ENCODE assay signal across 19 mouse cellular contexts in the genomic region with DNA sequence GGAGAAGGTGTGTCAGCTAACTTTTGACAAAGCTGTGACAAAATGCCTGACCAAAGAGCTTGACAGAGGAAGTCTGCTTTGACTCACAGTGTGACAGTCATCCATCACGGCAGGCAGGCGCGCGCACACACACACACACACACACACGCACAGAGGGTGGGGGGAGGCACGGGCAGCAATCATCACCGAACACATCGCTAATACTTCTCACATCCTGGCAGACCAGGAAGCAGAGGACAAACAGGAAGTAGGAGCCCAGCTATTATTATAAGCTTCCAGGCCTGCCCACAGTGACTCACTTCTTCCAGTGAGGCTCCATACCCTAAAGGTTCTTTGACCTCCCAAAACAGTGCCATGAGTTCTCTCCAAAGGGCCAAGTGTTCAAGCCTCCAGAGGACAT. TPM values are rescaled to one million over a fixed set of nuclear protein-coding genes. Genes with fewer than 3 reads are reported as not detected.
DNase-seq lines count a peak whose midpoint lies in the region; ATAC-seq and TF ChIP-seq lines count a peak whose summit lies in the region.
"Had no signal": no experiment of that assay in that cellular context is flagged by ENCODE, and none has a peak within 500 bp of the region (broad histone marks: within the 10 kb centered on the region; RNA-seq: fewer than 3 reads in every experiment).

No protein-coding gene starts in this region.

- H3K27ac ChIP-seq in heart, postnatal 0 days (ENCODE audit: low read depth) = no peak overlapping the region
- no peak overlapping the region for H3K27ac ChIP-seq in kidney, adult 2 months (ENCODE audit: insufficient read depth, low read depth, low read length)
- H3K27ac ChIP-seq in layer of hippocampus, adult 2 months = no peak overlapping the region
- H3K27ac ChIP-seq: forebrain, embryonic 12.5 days; liver, embryonic 15.5 days; midbrain, embryonic 12.5 days had no signal

- TF ChIP-seq CTCF in heart, postnatal 0 days (IDR thresholded peaks at IDR 0.05; ENCODE audit: low read depth) = no peak
- no peak for TF ChIP-seq CTCF in kidney, adult 2 months (conservative IDR thresholded peaks at IDR 0.05; ENCODE audit: insufficient read depth, insufficient read length, low read depth, low read length)
- TF ChIP-seq CTCF in layer of hippocampus, adult 2 months (conservative IDR thresholded peaks at IDR 0.05) = no peak

- no peak for ATAC-seq in heart, postnatal 0 days (ENCODE audit: insufficient read depth, low read depth)
- ATAC-seq: hindbrain, embryonic 16.5 days had no signal

- no peak overlapping the region for H3K9ac ChIP-seq in heart, postnatal 0 days (replicated peaks; ENCODE audit: low read depth, low read length)
- H3K9ac ChIP-seq: forebrain, embryonic 12.5 days; heart, embryonic 12.5 days; liver, embryonic 15.5 days; midbrain, embryonic 12.5 days had no signal

- no peaks in the 10 kb centered on the region for H3K27me3 ChIP-seq in heart, postnatal 0 days (ENCODE audit: control insufficient read depth, insufficient read depth, low read length)
- peaks cover 3% of the 10 kb centered on the region for H3K27me3 ChIP-seq in megakaryocyte, embryonic 14.5 days (replicated peaks)
- no peaks in the 10 kb centered on the region for H3K27me3 ChIP-seq in kidney, adult 2 months (replicated peaks; ENCODE audit: control insufficient read depth, insufficient read depth, low read length)
- H3K27me3 ChIP-seq: forebrain, embryonic 12.5 days; heart, embryonic 12.5 days; liver, embryonic 15.5 days; midbrain, embryonic 12.5 days had no signal

- H3K9me3 ChIP-seq in heart, postnatal 0 days (replicated peaks; ENCODE audit: control insufficient read depth, low read length) = no peaks in the 10 kb centered on the region
- peaks cover 18% of the 10 kb centered on the region for H3K9me3 ChIP-seq in megakaryocyte, embryonic 14.5 days
- H3K9me3 ChIP-seq: forebrain, embryonic 12.5 days; heart, embryonic 12.5 days; liver, embryonic 15.5 days had no signal

- no peak overlapping the region for H3K4me3 ChIP-seq in heart, postnatal 0 days (ENCODE audit: low read depth, low read length)
- peak overlapping the region; percentile 50 for H3K4me3 ChIP-seq in megakaryocyte, embryonic 14.5 days (replicated peaks)
- H3K4me3 ChIP-seq in kidney, adult 2 months (ENCODE audit: insufficient read depth, low read depth, low read length) = no peak overlapping the region
- H3K4me3 ChIP-seq in layer of hippocampus, adult 2 months = no peak overlapping the region
- H3K4me3 ChIP-seq: forebrain, embryonic 12.5 days; heart, embryonic 12.5 days; liver, embryonic 15.5 days; midbrain, embryonic 12.5 days had no signal

- no peak for TF ChIP-seq POLR2A in kidney, adult 2 months (IDR thresholded peaks at IDR 0.05; ENCODE audit: low read depth, low read length)

- WGBS in heart, postnatal 0 days = 71% methylated on average over 8 of the region's 8 CpGs
- WGBS in kidney, adult 2 months = 80% methylated on average over 8 of the region's 8 CpGs

- 0 out of 2 replicates have a peak, but pooled peaks cover under 1% of the 10 kb centered on the region for H3K4me1 ChIP-seq in heart, postnatal 0 days (ENCODE audit: control insufficient read depth, insufficient read depth)
- peaks cover 18% of the 10 kb centered on the region for H3K4me1 ChIP-seq in megakaryocyte, embryonic 14.5 days
- peaks cover 7% of the 10 kb centered on the region; the same call in 1 of the 2 replicates for H3K4me1 ChIP-seq in kidney, adult 2 months (ENCODE audit: control insufficient read depth, insufficient read depth, low read length)
- H3K4me1 ChIP-seq: liver, embryonic 15.5 days had no signal

- DNase-seq in heart, postnatal 0 days (ENCODE audit: low spot score) = peak; percentile 43
- DNase-seq in heart, adult 9 months (ENCODE audit: low spot score in 2 of 2) = no peak
- DNase-seq in CD4-positive, CD25-positive, alpha-beta regulatory T cell, adult 2 months (ENCODE audit: low read depth, low spot score) = peak; percentile 12
- peak; percentile 43 for DNase-seq in induced T-regulatory cell, adult 2 months (ENCODE audit: low read depth)
- no peak for DNase-seq in kidney, adult 2 months
- no peak for DNase-seq in layer of hippocampus, adult 2 months (ENCODE audit: low spot score in 2 of 2)
- DNase-seq in cerebellum, adult 11 months = no peak
- DNase-seq: B cell, adult 2 months; cerebellum, adult 11-12 months; cerebellum, postnatal 25 days; heart, postnatal 36 days; right cerebral cortex, postnatal 14 days; thymus, postnatal 4 days had no signal

- no peak overlapping the region for H3K4me2 ChIP-seq in heart, postnatal 0 days (ENCODE audit: low read depth, low read length)
- H3K4me2 ChIP-seq: forebrain, embryonic 12.5 days; heart, embryonic 12.5 days; liver, embryonic 15.5 days; midbrain, embryonic 12.5 days had no signal

- TF ChIP-seq EP300 in heart, postnatal 0 days (IDR thresholded peaks at IDR 0.05; ENCODE audit: low read depth) = no peak

- no peaks in the 10 kb centered on the region for H3K36me3 ChIP-seq in heart, postnatal 0 days (replicated peaks; ENCODE audit: control insufficient read depth, insufficient read depth, low read length)
- no peaks in the 10 kb centered on the region for H3K36me3 ChIP-seq in megakaryocyte, embryonic 14.5 days (replicated peaks; ENCODE audit: low read length)
- no peaks in the 10 kb centered on the region for H3K36me3 ChIP-seq in kidney, adult 2 months (ENCODE audit: control insufficient read depth, insufficient read depth, low read length)
- H3K36me3 ChIP-seq: liver, embryonic 15.5 days had no signal

RNA-seq across cellular contexts. Expression of gene Castor2, which starts 6.3 kb away (rescaled TPM):
- total RNA-seq in heart, postnatal 0 days (2014; rRNA removed; ENCODE audit: low replicate concordance) = 3.9 and 6.3 TPM in 2 replicates
- 5.2 and 5.5 TPM in 2 replicates for polyA plus RNA-seq in heart, postnatal 0 days (2015; fragmentation: Nextera tagmentation; extraction: Ambion mirVana)
- polyA plus RNA-seq in megakaryocyte, embryonic 14.5 days (2012; ENCODE audit: insufficient read depth, low replicate concordance) = 0.22 and 2.1 TPM in 2 replicates
- polyA plus RNA-seq in kidney, adult 2 months (2012; rRNA removed) = 27.5 and 39.3 TPM in 2 replicates
- total RNA-seq in layer of hippocampus, adult 2 months (2021) = 10 to 100 TPM; 67.5 to 69.4 TPM

Comparison
In these comparisons a context has a peak if more than half of its experiments do, and no peak if none do; other contexts are left out.
1. DNase-seq: peak in heart, postnatal 0 days (single experiment), CD4-positive, CD25-positive, alpha-beta regulatory T cell, adult 2 months (single experiment) and induced T-regulatory cell, adult 2 months (single experiment); none in heart, adult 9 months (0 of 2), kidney, adult 2 months (single experiment), layer of hippocampus, adult 2 months (0 of 2) and cerebellum, adult 11 months (single experiment).